Mouse (Mus musculus) liver, adult (tissue): ENCODE data around the gene Vopp1.

Experiments used
- GATA4 ChIP-seq: IDR thresholded peaks from 2 replicates; pipeline ENCODE4 v1.6.1; 2014; ENCODE audit warnings: mild to moderate bottlenecking, low read length; ENCODE audit not compliant: insufficient replicate concordance

Gene Vopp1

GRCm38 (mm10) chr6:57744974-57745747, 79.8 kb downstream of the Vopp1 start:
- no peak for TF ChIP-seq GATA4

GRCm38 (mm10) chr6:57744123-57744522, 80.8 kb downstream of the Vopp1 start:
- no peak for TF ChIP-seq GATA4

- TF ChIP-seq GATA4 = no peak
Observed at GRCm38 (mm10) chr6:57743333-57743732, 81.6 kb downstream of the Vopp1 start.

- TF ChIP-seq GATA4 = no peak
Observed at GRCm38 (mm10) chr6:57742749-57743148, 82.2 kb downstream of the Vopp1 start.

- no peak for TF ChIP-seq GATA4
Observed at GRCm38 (mm10) chr6:57721347-57721746, 103.6 kb downstream of the Vopp1 start.

GRCm38 (mm10) chr6:57711726-57712125, 113.2 kb downstream of the Vopp1 start:
- no peak for TF ChIP-seq GATA4

GRCm38 (mm10) chr6:57706721-57707120, 118.2 kb downstream of the Vopp1 start:
- TF ChIP-seq GATA4 = no peak

GRCm38 (mm10) chr6:57703703-57704102, 121.3 kb downstream of the Vopp1 start:
- TF ChIP-seq GATA4 = no peak

GRCm38 (mm10) chr6:57702743-57703499, 122.0 kb downstream of the Vopp1 start:
- TF ChIP-seq GATA4 = no peak

GRCm38 (mm10) chr6:57702376-57702742, 122.6 kb downstream of the Vopp1 start, which contains the start of gene Lancl2:
Gene Lancl2 (plus strand): TSS chr6:57702540.
- no peak for TF ChIP-seq GATA4

- TF ChIP-seq GATA4 = no peak
Observed at GRCm38 (mm10) chr6:57701686-57702085, 123.3 kb downstream of the Vopp1 start.

GRCm38 (mm10) chr6:57693116-57693515, 131.8 kb downstream of the Vopp1 start:
- no peak for TF ChIP-seq GATA4

- TF ChIP-seq GATA4 = no peak; the same call in 1 of the 2 replicates
Observed at GRCm38 (mm10) chr6:57691467-57692261, 133.3 kb downstream of the Vopp1 start, which contains the start of gene Pyurf. Gene Pyurf (minus strand): TSS chr6:57692078.

GRCm38 (mm10) chr6:57684156-57684555, 140.8 kb downstream of the Vopp1 start:
- TF ChIP-seq GATA4 = no peak
